ENCODE assay signal across 9 mouse cellular contexts in the genomic region with DNA sequence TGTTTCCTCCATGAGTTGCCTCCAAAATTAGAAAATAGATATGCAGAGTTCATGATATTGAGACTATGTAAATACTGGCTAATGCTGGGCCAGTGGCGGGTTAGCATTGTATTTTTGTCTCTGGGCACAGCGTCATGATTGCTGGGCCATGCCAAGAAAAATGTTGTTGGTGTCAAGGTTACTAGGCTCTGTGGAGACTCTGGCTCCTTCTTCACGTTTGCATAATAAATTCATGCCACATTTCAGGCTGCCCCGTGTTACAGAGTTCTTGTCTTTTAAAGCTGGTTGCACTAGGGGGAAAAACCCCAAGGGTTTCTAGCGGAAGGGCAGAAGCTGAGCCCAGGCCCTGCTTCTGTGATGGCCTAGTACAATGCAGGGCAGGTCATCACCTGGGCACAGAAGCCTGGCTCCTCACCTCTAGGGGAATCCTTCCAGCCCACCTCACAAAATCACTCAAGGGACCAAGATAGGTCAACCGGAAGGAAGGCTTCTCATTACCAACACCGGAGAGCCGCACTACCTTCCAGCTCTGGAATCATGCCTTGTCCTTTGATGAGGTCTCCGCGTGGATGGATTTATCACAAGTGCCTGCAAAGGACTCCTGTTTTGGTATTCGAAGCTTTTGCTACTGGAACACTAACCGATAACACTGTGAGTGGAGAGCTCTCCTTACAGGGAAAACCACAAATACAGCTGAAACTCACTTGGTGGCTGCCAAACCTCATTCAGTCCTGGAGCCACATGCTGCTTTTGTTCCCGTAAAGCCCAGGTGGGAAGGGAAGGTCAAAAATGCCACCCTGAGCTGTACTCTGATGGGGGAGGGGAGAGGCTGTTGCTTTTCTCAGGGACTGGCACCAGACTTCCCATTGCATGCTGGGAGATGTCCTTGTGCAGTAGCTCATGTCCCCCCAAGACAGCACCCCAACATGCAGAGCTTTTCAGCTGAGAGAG. TPM values are rescaled to one million over a fixed set of nuclear protein-coding genes. Genes with fewer than 3 reads are reported as not detected.
A peak's percentile ranks its signal among the peaks of the same experiment; 100 is the strongest.
DNase-seq lines count a peak whose midpoint lies in the region; ATAC-seq and TF ChIP-seq lines count a peak whose summit lies in the region.
"Had no signal": no experiment of that assay in that cellular context is flagged by ENCODE, and none has a peak within 500 bp of the region (broad histone marks: within the 10 kb centered on the region; RNA-seq: fewer than 3 reads in every experiment).

No protein-coding gene starts in this region.

- 49% methylated on average over 13 of the region's 13 CpGs for WGBS in kidney, embryonic 15.5 days
- 57% methylated on average over 13 of the region's 13 CpGs for WGBS in forebrain, postnatal 0 days
- WGBS in hindbrain, embryonic 15.5 days: 55% methylated on average over 13 of the region's 13 CpGs
- WGBS in neural tube, embryonic 13.5 days: 58% methylated on average over 13 of the region's 13 CpGs

- H3K9me3 ChIP-seq in kidney, embryonic 15.5 days (replicated peaks): no peaks in the 10 kb centered on the region
- no peaks in the 10 kb centered on the region for H3K9me3 ChIP-seq in forebrain, postnatal 0 days (ENCODE audit: low read length)
- no peaks in the 10 kb centered on the region for H3K9me3 ChIP-seq in hindbrain, embryonic 15.5 days
- no peaks in the 10 kb centered on the region for H3K9me3 ChIP-seq in neural tube, embryonic 13.5 days

- peaks cover 16% of the 10 kb centered on the region for H3K4me1 ChIP-seq in kidney, embryonic 15.5 days
- H3K4me1 ChIP-seq in forebrain, postnatal 0 days (ENCODE audit: insufficient read depth): peaks cover 10% of the 10 kb centered on the region; the same call in 1 of the 2 replicates
- H3K4me1 ChIP-seq in hindbrain, embryonic 15.5 days (replicated peaks): peaks cover 11% of the 10 kb centered on the region
- peaks cover 13% of the 10 kb centered on the region for H3K4me1 ChIP-seq in neural tube, embryonic 13.5 days (replicated peaks)

- H3K27ac ChIP-seq in kidney, embryonic 15.5 days: peak overlapping the region; percentile 65
- peak overlapping the region; percentile 57 for H3K27ac ChIP-seq in forebrain, postnatal 0 days (ENCODE audit: low read depth, low read length)
- H3K27ac ChIP-seq in hindbrain, embryonic 15.5 days (replicated peaks): peak overlapping the region; percentile 70
- H3K27ac ChIP-seq in neural tube, embryonic 13.5 days (replicated peaks): peak overlapping the region; percentile 52; the same call in 1 of the 2 replicates

- no peak overlapping the region for H3K4me3 ChIP-seq in kidney, embryonic 15.5 days (replicated peaks)
- H3K4me3 ChIP-seq in forebrain, postnatal 0 days (ENCODE audit: low read depth, low read length): no peak overlapping the region
- H3K4me3 ChIP-seq in hindbrain, embryonic 15.5 days: no peak overlapping the region
- H3K4me3 ChIP-seq in neural tube, embryonic 13.5 days: no peak overlapping the region

- no peak for TF ChIP-seq CTCF in forebrain, postnatal 0 days (IDR thresholded peaks at IDR 0.05; ENCODE audit: low read depth)

- H3K4me2 ChIP-seq in kidney, embryonic 15.5 days: no peak overlapping the region
- no peak overlapping the region for H3K4me2 ChIP-seq in forebrain, postnatal 0 days (ENCODE audit: low read depth)
- H3K4me2 ChIP-seq in hindbrain, embryonic 15.5 days: no peak overlapping the region
- H3K4me2 ChIP-seq in neural tube, embryonic 13.5 days: no peak overlapping the region

- no peak for DNase-seq in kidney, postnatal 4 days
- no peak for DNase-seq in forebrain, postnatal 0 days
- no peak for DNase-seq in spleen, adult 18-20 months
- DNase-seq in kidney, postnatal 25 days: no peak
- DNase-seq: kidney, adult 18-20 months had no signal

- H3K9ac ChIP-seq in kidney, embryonic 15.5 days: no peak overlapping the region
- no peak overlapping the region for H3K9ac ChIP-seq in forebrain, postnatal 0 days
- no peak overlapping the region for H3K9ac ChIP-seq in hindbrain, embryonic 15.5 days
- peak overlapping the region; percentile 35; the same call in 1 of the 2 replicates for H3K9ac ChIP-seq in neural tube, embryonic 13.5 days

- no peaks in the 10 kb centered on the region for H3K27me3 ChIP-seq in kidney, embryonic 15.5 days
- no peaks in the 10 kb centered on the region for H3K27me3 ChIP-seq in forebrain, postnatal 0 days (ENCODE audit: insufficient read depth, low read length)
- 0 out of 2 replicates have a peak, but pooled peaks cover 4% of the 10 kb centered on the region for H3K27me3 ChIP-seq in hindbrain, embryonic 15.5 days
- H3K27me3 ChIP-seq in neural tube, embryonic 13.5 days: no peaks in the 10 kb centered on the region

- H3K36me3 ChIP-seq in kidney, embryonic 15.5 days: no peaks in the 10 kb centered on the region
- no peaks in the 10 kb centered on the region for H3K36me3 ChIP-seq in forebrain, postnatal 0 days (ENCODE audit: insufficient read depth)
- no peaks in the 10 kb centered on the region for H3K36me3 ChIP-seq in hindbrain, embryonic 15.5 days
- H3K36me3 ChIP-seq in neural tube, embryonic 13.5 days: no peaks in the 10 kb centered on the region

- peak; percentile 9; the same call in 1 of the 2 replicates for ATAC-seq in kidney, embryonic 15.5 days (replicated peaks; ENCODE audit: low FRiP score)
- ATAC-seq in forebrain, postnatal 0 days: no peak
- ATAC-seq in hindbrain, embryonic 15.5 days (ENCODE audit: low FRiP score, low read depth): no peak
- no peak for ATAC-seq in neural tube, embryonic 13.5 days (ENCODE audit: low read depth)
- ATAC-seq in monocyte, adult 5-6 weeks (replicated peaks; ENCODE audit: insufficient number of reproducible peaks, low FRiP score, low TSS enrichment, poor library complexity, severe bottlenecking): no peak

RNA-seq across cellular contexts. Expression of a gene that starts 27.1 kb away (rescaled TPM):
- 58.4 and 60.8 TPM in 2 replicates for polyA plus RNA-seq in kidney, embryonic 15.5 days (2015; fragmentation: Nextera tagmentation; extraction: Ambion mirVana)
- total RNA-seq in forebrain, postnatal 0 days (2014; rRNA removed): 15.0 and 26.0 TPM in 2 replicates
- polyA plus RNA-seq in forebrain, postnatal 0 days (2015; fragmentation: Nextera tagmentation; extraction: Ambion mirVana): 33.3 and 33.4 TPM in 2 replicates
- 40.6 and 42.2 TPM in 2 replicates for polyA plus RNA-seq in hindbrain, embryonic 15.5 days (2015; fragmentation: Nextera tagmentation; extraction: Ambion mirVana)
- 36.2 and 37.2 TPM in 2 replicates for polyA plus RNA-seq in neural tube, embryonic 13.5 days (2015; fragmentation: Nextera tagmentation; extraction: Ambion mirVana)
- 1.2 to 7.1 TPM (median 4.4 TPM) in 3 replicates for total RNA-seq in monocyte, adult 5-6 weeks (2017)
